Mouse (Mus musculus) liver, adult 10 weeks (tissue): ENCODE data around the gene Pramef17. TPM values are rescaled to one million over a fixed set of nuclear protein-coding genes. Genes with fewer than 3 reads are reported as not detected.

Source experiments
- polyA plus RNA-seq: library from polyadenylated mRNA; stranded (reverse); fragments of 350-450 nt; fragmentation: Illumina TruSeq; extraction: RNeasy Lipid Tissue Mini Kit (QIAGEN cat#74804); gene quantifications from one replicate; pipeline ENCODE4 v1.2.3, GENCODE M21; 2014; ENCODE audit warnings: low read depth, low replicate concordance

Pramef17 gene
- polyA plus RNA-seq: not detected

DNA sequence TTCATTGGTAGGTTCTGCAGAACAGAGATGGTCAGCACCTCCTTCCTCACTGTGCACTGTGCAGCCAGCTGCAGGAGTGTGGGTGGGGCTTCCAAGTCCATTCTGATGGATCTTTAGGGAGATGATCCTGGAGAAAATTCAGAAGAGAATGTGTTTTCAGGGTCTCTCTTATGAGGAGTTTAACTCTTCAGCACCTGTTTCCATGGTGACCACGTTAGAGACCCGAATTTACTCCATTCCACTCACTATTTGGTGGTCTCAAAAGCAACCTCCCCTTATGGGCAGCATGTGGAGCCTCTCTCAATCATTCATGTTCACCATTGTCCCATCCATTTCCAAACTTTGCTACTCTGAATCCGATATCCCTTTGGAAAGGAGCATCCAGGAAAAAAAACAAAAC is at the start of gene Pramef17:
Gene Pramef17 (minus strand): TSS at position 101 of the 400 bp plus-strand sequence.

DNA sequence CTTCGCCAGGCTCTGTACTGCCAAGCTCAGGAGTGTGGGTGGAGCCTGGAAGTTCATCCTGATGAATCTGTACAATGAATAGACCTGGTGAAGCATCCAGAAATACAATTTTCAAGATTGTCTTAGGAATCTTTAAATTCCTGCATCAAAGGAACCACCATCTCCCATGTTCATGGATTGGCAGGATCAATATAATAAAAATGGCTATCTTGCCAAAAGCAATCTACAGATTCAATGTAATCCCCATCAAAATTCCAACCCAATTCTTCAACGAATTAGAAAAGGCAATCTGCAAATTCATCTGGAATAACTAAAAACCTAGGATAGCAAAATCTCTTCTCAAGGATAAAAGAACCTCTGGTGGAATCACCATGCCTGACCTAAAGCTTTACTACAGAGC is 27.3 kb downstream of the Pramef17 start, which contains the start of gene Gm13101:
Gene Gm13101 (minus strand): TSS at position 101 of the 400 bp plus-strand sequence.

DNA sequence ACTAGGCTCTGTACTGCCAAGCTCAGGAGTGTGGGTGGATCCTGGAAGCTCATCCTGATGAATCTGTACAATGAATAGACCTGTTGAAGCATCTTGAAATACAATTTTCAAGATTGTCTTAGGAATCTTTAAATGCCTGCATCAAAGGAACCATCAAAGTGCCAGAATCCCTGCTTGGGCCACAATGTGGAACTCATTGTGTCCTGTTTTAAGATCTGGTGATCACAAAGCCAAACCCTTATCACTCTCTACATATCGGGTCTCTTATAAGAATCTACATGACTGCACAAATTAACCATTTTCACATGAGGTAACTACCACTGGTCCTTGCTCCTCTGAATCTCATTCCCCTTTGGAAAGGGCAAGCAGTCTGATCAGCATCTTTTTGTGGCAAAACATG is 43.3 kb downstream of the Pramef17 start, which contains the start of gene Pramef25:
Gene Pramef25 (minus strand): TSS at position 101 of the 400 bp plus-strand sequence.

Other genes with a start within 250 kb of the Pramef17 start
- gene Gm13023, start 205.0 kb downstream of the Pramef17 start, polyA plus RNA-seq: not detected
- not detected for gene Gm13084, start 178.3 kb downstream of the Pramef17 start, polyA plus RNA-seq
- not detected for gene Gm13103, start 147.9 kb downstream of the Pramef17 start, polyA plus RNA-seq
- gene Pramef6, start 94.0 kb downstream of the Pramef17 start, polyA plus RNA-seq: not detected
- not detected for gene Pramef25, start 43.4 kb downstream of the Pramef17 start, polyA plus RNA-seq
- not detected for gene Gm13101, start 27.4 kb downstream of the Pramef17 start, polyA plus RNA-seq
- gene Pramel4, start 64.8 kb upstream of the Pramef17 start, polyA plus RNA-seq: not detected
- gene Gm13102, start 112.1 kb upstream of the Pramef17 start, polyA plus RNA-seq: not detected
- not detected for gene Oog3, start 168.3 kb upstream of the Pramef17 start, polyA plus RNA-seq
- not detected for gene Oog2, start 196.3 kb upstream of the Pramef17 start, polyA plus RNA-seq
- gene C87977, start 218.9 kb upstream of the Pramef17 start, polyA plus RNA-seq: not detected